Mouse (Mus musculus) megakaryocyte, embryonic 14.5 days (primary cell): ENCODE results near the gene Nmnat3.

Source experiments
- FLI1 ChIP-seq: IDR thresholded peaks from 2 replicates; pipeline ENCODE4 v1.6.1; 2012; ENCODE audit warnings: low read length, inconsistent platforms, mixed read lengths
- GATA1 ChIP-seq: IDR thresholded peaks from 3 replicates; pipeline ENCODE4 v1.6.1; 2012; ENCODE audit warnings: mixed read lengths, low read length, inconsistent platforms, borderline replicate concordance

DNA sequence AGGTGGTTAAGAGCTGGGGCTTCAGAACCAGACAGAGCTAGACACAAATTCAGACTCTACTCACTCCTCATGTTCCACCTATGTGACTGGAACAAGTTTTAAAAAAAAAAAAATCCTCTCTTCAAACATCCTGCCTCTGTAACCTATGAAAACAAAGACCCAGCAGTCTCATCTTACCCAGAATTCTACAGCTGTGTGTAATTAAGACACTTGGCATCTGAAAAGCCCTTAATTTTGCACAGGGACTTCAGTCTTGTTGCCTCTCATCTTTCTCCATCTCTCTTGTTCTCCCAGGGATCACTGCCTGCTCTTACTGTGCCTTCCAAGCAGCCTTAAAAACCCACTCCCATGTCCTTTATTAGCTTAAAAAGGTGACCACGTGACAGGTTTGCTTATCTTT is 133.4 kb downstream of the Nmnat3 start:
- TF ChIP-seq GATA1 (no peak), FLI1 (no peak)
